Mouse (Mus musculus): ENCODE results near the gene Slc25a47.

GRCm38 (mm10) chr12:108842663-108843062 lies 6.8 kb downstream of the Slc25a47 start:
- TF ChIP-seq CTCF (IDR thresholded peaks at IDR 0.05; ENCODE audit: borderline replicate concordance, insufficient read depth, low read depth, low read length) (no peak), POLR2A (IDR thresholded peaks at IDR 0.05; ENCODE audit: borderline replicate concordance, insufficient read depth, low read length) (no peak)
